ENCODE assay signal across 10 mouse cellular contexts in the genomic region with DNA sequence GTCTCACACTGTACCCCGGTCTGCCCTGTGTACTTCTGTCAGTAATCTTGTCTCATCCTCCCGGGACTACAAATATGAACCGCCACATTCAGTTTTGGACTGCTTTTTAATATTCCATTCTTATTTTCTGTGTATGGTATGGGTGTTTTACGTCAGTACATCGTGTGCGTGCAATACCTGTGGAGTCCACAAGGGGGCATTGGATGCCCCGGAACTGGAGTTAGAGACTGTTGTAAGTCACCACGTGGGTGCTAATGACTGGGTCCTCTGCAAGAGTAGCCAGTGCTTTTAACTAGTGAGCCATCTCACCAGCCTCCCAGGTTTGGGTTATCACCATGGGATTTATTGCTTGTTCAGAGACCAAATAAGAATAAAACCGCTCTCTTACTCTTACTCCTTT. TPM values are rescaled to one million over a fixed set of nuclear protein-coding genes. Genes with fewer than 3 reads are reported as not detected.
DNase-seq lines count a peak whose midpoint lies in the region; ATAC-seq and TF ChIP-seq lines count a peak whose summit lies in the region.
"Had no signal": no experiment of that assay in that cellular context is flagged by ENCODE, and none has a peak within 500 bp of the region (broad histone marks: within the 10 kb centered on the region; RNA-seq: fewer than 3 reads in every experiment).

No protein-coding gene starts in this region.

- TF ChIP-seq CTCF in cerebellum, adult 2 months (IDR thresholded peaks at IDR 0.05; ENCODE audit: borderline replicate concordance, insufficient read depth, low read depth, low read length): peak; percentile 50; the same call in 1 of the 2 replicates
- TF ChIP-seq CTCF in embryonic fibroblast, embryonic 13.5 days (IDR thresholded peaks at IDR 0.05; ENCODE audit: borderline replicate concordance, insufficient read depth, low read length): 0 out of 2 replicates have a peak, but pooled peaks have one; percentile 7

- no peaks in the 10 kb centered on the region for H3K36me3 ChIP-seq in midbrain, embryonic 11.5 days (ENCODE audit: control insufficient read depth, insufficient read depth, low read length)
- H3K36me3 ChIP-seq in midbrain, embryonic 16.5 days (ENCODE audit: control insufficient read depth, insufficient read depth, low read length): no peaks in the 10 kb centered on the region
- H3K36me3 ChIP-seq: neural tube, embryonic 12.5 days had no signal

- DNase-seq in cerebellum, adult 2 months: peak in 1 of 2 experiments; percentile 27
- peak; percentile 96 for DNase-seq in midbrain, embryonic 11.5 days (ENCODE audit: low spot score, missing footprints)
- peak; percentile 83 for DNase-seq in thymus, postnatal 4 days
- no peak for DNase-seq in gastrocnemius, postnatal 4 days (ENCODE audit: low spot score in 2 of 2)

- H3K4me1 ChIP-seq in cerebellum, adult 2 months (ENCODE audit: control insufficient read depth, insufficient read depth, low read length): no peaks in the 10 kb centered on the region
- peaks cover 13% of the 10 kb centered on the region; the same call in 1 of the 2 replicates for H3K4me1 ChIP-seq in midbrain, embryonic 11.5 days (ENCODE audit: control insufficient read depth, insufficient read depth, low read length)
- peaks cover 14% of the 10 kb centered on the region; the same call in 1 of the 2 replicates for H3K4me1 ChIP-seq in midbrain, embryonic 16.5 days (ENCODE audit: control insufficient read depth, insufficient read depth, low read length)
- peaks cover 6% of the 10 kb centered on the region; the same call in 1 of the 2 replicates for H3K4me1 ChIP-seq in embryonic fibroblast, embryonic 13.5 days (ENCODE audit: control insufficient read depth, insufficient read depth, low read length)

- H3K4me3 ChIP-seq in cerebellum, adult 2 months (replicated peaks; ENCODE audit: insufficient read depth, low read depth, low read length): no peak overlapping the region
- no peak overlapping the region for H3K4me3 ChIP-seq in midbrain, embryonic 11.5 days (ENCODE audit: low read depth, low read length)
- H3K4me3 ChIP-seq in midbrain, embryonic 16.5 days (ENCODE audit: low read depth, low read length): no peak overlapping the region
- H3K4me3 ChIP-seq in embryonic fibroblast, embryonic 13.5 days (ENCODE audit: insufficient read depth, low read length): no peak overlapping the region
- H3K4me3 ChIP-seq: neural tube, embryonic 12.5 days had no signal

- WGBS in cerebellum, adult 2 months: 42% methylated on average over 9 of the region's 9 CpGs
- 37% methylated on average over 9 of the region's 9 CpGs for WGBS in midbrain, embryonic 11.5 days
- 34% methylated on average over 9 of the region's 9 CpGs for WGBS in midbrain, embryonic 16.5 days

- no peak for TF ChIP-seq POLR2A in cerebellum, adult 2 months (IDR thresholded peaks at IDR 0.05; ENCODE audit: borderline replicate concordance, insufficient read depth, low read length)
- no peak for TF ChIP-seq POLR2A in embryonic fibroblast, embryonic 13.5 days (IDR thresholded peaks at IDR 0.05; ENCODE audit: low read depth, low read length)

- no peak overlapping the region for H3K9ac ChIP-seq in midbrain, embryonic 11.5 days (ENCODE audit: low read length)
- no peak overlapping the region for H3K9ac ChIP-seq in midbrain, embryonic 16.5 days (ENCODE audit: low read depth, low read length)
- H3K9ac ChIP-seq: neural tube, embryonic 12.5 days had no signal

- H3K27ac ChIP-seq in cerebellum, adult 2 months (ENCODE audit: insufficient read depth, low read length): no peak overlapping the region
- H3K27ac ChIP-seq in midbrain, embryonic 11.5 days (ENCODE audit: low read depth, low read length): no peak overlapping the region
- no peak overlapping the region for H3K27ac ChIP-seq in midbrain, embryonic 16.5 days (ENCODE audit: low read length)
- H3K27ac ChIP-seq in embryonic fibroblast, embryonic 13.5 days (ENCODE audit: insufficient read depth, low read length): no peak overlapping the region
- H3K27ac ChIP-seq: neural tube, embryonic 12.5 days had no signal

- no peak overlapping the region for H3K4me2 ChIP-seq in midbrain, embryonic 11.5 days
- no peak overlapping the region for H3K4me2 ChIP-seq in midbrain, embryonic 16.5 days (ENCODE audit: low read length)
- H3K4me2 ChIP-seq: neural tube, embryonic 12.5 days had no signal

- no peak for ATAC-seq in cerebellum, adult (ENCODE audit: insufficient number of reproducible peaks, low FRiP score, low TSS enrichment)
- no peak for ATAC-seq in midbrain, embryonic 11.5 days (ENCODE audit: low FRiP score)
- ATAC-seq in midbrain, embryonic 16.5 days: no peak
- 0 out of 2 replicates have a peak, but pooled peaks have one; percentile 25 for ATAC-seq in megakaryocyte-erythroid progenitor cell, adult 5-6 weeks (replicated peaks; ENCODE audit: low FRiP score, low TSS enrichment, poor library complexity, severe bottlenecking)

- no peaks in the 10 kb centered on the region for H3K9me3 ChIP-seq in midbrain, embryonic 11.5 days (ENCODE audit: control insufficient read depth, low read length)
- H3K9me3 ChIP-seq in midbrain, embryonic 16.5 days (replicated peaks; ENCODE audit: control insufficient read depth, low read length, poor library complexity, severe bottlenecking): no peaks in the 10 kb centered on the region
- H3K9me3 ChIP-seq: neural tube, embryonic 12.5 days had no signal

- H3K27me3 ChIP-seq in cerebellum, adult 2 months (ENCODE audit: control insufficient read depth, insufficient read depth, low read length): no peaks in the 10 kb centered on the region
- H3K27me3 ChIP-seq in midbrain, embryonic 11.5 days (ENCODE audit: control insufficient read depth, insufficient read depth, low read length): peaks cover 11% of the 10 kb centered on the region
- peaks cover 3% of the 10 kb centered on the region; the same call in 1 of the 2 replicates for H3K27me3 ChIP-seq in midbrain, embryonic 16.5 days (ENCODE audit: control insufficient read depth, insufficient read depth, low read depth, low read length)

RNA-seq across cellular contexts. Expression of a gene that starts 6.6 kb away (rescaled TPM):
- polyA plus RNA-seq in cerebellum, adult 2 months (2012; rRNA removed): 13.0 and 14.4 TPM in 2 replicates
- polyA plus RNA-seq in midbrain, embryonic 11.5 days (2014; fragmentation: Nextera tagmentation; extraction: Ambion mirVana): 33.6 and 34.4 TPM in 2 replicates
- 46.0 and 48.9 TPM in 2 replicates for polyA plus RNA-seq in midbrain, embryonic 16.5 days (2015; fragmentation: Nextera tagmentation; extraction: Ambion mirVana)
- polyA plus RNA-seq in embryonic fibroblast, embryonic 13.5 days (2011; ENCODE audit: insufficient read length, low read depth, missing spikeins): 0.94 TPM in 1 of 2 replicates, not detected in the other
- 0.50 and 3.5 TPM in 2 replicates for total RNA-seq in megakaryocyte-erythroid progenitor cell, adult 5-6 weeks (2014; fragmentation: Nextera tagmentation)
- total RNA-seq in megakaryocyte-erythroid progenitor cell, adult 5-6 weeks (2017): 0.80 and 2.0 TPM in 2 replicates
- total RNA-seq in gastrocnemius, postnatal 4 days (2021): not detected
- total RNA-seq: heart, postnatal 10 days had no signal

RNA-seq across cellular contexts. Expression of a gene that starts 18.6 kb away (rescaled TPM):
- 48.1 and 48.6 TPM in 2 replicates for polyA plus RNA-seq in cerebellum, adult 2 months (2012; rRNA removed)
- 15.8 and 19.5 TPM in 2 replicates for polyA plus RNA-seq in midbrain, embryonic 11.5 days (2014; fragmentation: Nextera tagmentation; extraction: Ambion mirVana)
- polyA plus RNA-seq in midbrain, embryonic 16.5 days (2015; fragmentation: Nextera tagmentation; extraction: Ambion mirVana): 26.9 and 28.2 TPM in 2 replicates
- polyA plus RNA-seq in embryonic fibroblast, embryonic 13.5 days (2011; ENCODE audit: insufficient read length, low read depth, missing spikeins): 85.6 and 98.2 TPM in 2 replicates
- 38.4 and 38.6 TPM in 2 replicates for total RNA-seq in megakaryocyte-erythroid progenitor cell, adult 5-6 weeks (2014; fragmentation: Nextera tagmentation)
- total RNA-seq in megakaryocyte-erythroid progenitor cell, adult 5-6 weeks (2017): 13.0 and 19.9 TPM in 2 replicates
- total RNA-seq in gastrocnemius, postnatal 4 days (2021): 10 to 100 TPM; 39.0 to 42.9 TPM

RNA-seq across cellular contexts. Expression of a gene that starts 34.8 kb away (rescaled TPM):
- 60.3 and 64.3 TPM in 2 replicates for polyA plus RNA-seq in cerebellum, adult 2 months (2012; rRNA removed)
- 137 and 139 TPM in 2 replicates for polyA plus RNA-seq in midbrain, embryonic 11.5 days (2014; fragmentation: Nextera tagmentation; extraction: Ambion mirVana)
- polyA plus RNA-seq in midbrain, embryonic 16.5 days (2015; fragmentation: Nextera tagmentation; extraction: Ambion mirVana): 105 and 106 TPM in 2 replicates
- 54.8 and 60.4 TPM in 2 replicates for polyA plus RNA-seq in embryonic fibroblast, embryonic 13.5 days (2011; ENCODE audit: insufficient read length, low read depth, missing spikeins)
- 73.8 and 87.5 TPM in 2 replicates for total RNA-seq in megakaryocyte-erythroid progenitor cell, adult 5-6 weeks (2014; fragmentation: Nextera tagmentation)
- 71.5 and 77.3 TPM in 2 replicates for total RNA-seq in megakaryocyte-erythroid progenitor cell, adult 5-6 weeks (2017)
- 10 to 100 TPM; 40.0 to 40.4 TPM for total RNA-seq in gastrocnemius, postnatal 4 days (2021)

RNA-seq across cellular contexts. Expression of a gene that starts 51.1 kb away (rescaled TPM):
- polyA plus RNA-seq in cerebellum, adult 2 months (2012; rRNA removed): 14.9 and 15.9 TPM in 2 replicates
- 57.4 and 57.5 TPM in 2 replicates for polyA plus RNA-seq in midbrain, embryonic 11.5 days (2014; fragmentation: Nextera tagmentation; extraction: Ambion mirVana)
- 43.5 and 43.9 TPM in 2 replicates for polyA plus RNA-seq in midbrain, embryonic 16.5 days (2015; fragmentation: Nextera tagmentation; extraction: Ambion mirVana)
- 618 and 779 TPM in 2 replicates for polyA plus RNA-seq in embryonic fibroblast, embryonic 13.5 days (2011; ENCODE audit: insufficient read length, low read depth, missing spikeins)
- 39.2 and 44.9 TPM in 2 replicates for total RNA-seq in megakaryocyte-erythroid progenitor cell, adult 5-6 weeks (2014; fragmentation: Nextera tagmentation)
- 23.4 and 37.2 TPM in 2 replicates for total RNA-seq in megakaryocyte-erythroid progenitor cell, adult 5-6 weeks (2017)
- total RNA-seq in gastrocnemius, postnatal 4 days (2021): 100 to 1,000 TPM; 222 to 237 TPM

RNA-seq across cellular contexts. Expression of a gene that starts 55.8 kb away (rescaled TPM):
- polyA plus RNA-seq in cerebellum, adult 2 months (2012; rRNA removed): 130 and 136 TPM in 2 replicates
- 238 and 253 TPM in 2 replicates for polyA plus RNA-seq in midbrain, embryonic 11.5 days (2014; fragmentation: Nextera tagmentation; extraction: Ambion mirVana)
- 247 and 252 TPM in 2 replicates for polyA plus RNA-seq in midbrain, embryonic 16.5 days (2015; fragmentation: Nextera tagmentation; extraction: Ambion mirVana)
- 138 and 143 TPM in 2 replicates for polyA plus RNA-seq in embryonic fibroblast, embryonic 13.5 days (2011; ENCODE audit: insufficient read length, low read depth, missing spikeins)
- 504 and 507 TPM in 2 replicates for total RNA-seq in megakaryocyte-erythroid progenitor cell, adult 5-6 weeks (2014; fragmentation: Nextera tagmentation)
- total RNA-seq in megakaryocyte-erythroid progenitor cell, adult 5-6 weeks (2017): 266 and 434 TPM in 2 replicates
- 100 to 1,000 TPM; 151 to 166 TPM for total RNA-seq in gastrocnemius, postnatal 4 days (2021)

Comparison
In these comparisons a context has a peak if more than half of its experiments do, and no peak if none do; other contexts are left out.
1. DNase-seq: peak in midbrain, embryonic 11.5 days (single experiment) and thymus, postnatal 4 days (single experiment); none in gastrocnemius, postnatal 4 days (0 of 2).